Mouse (Mus musculus) retina, adult 2 months (tissue): ENCODE results near the gene Upb1.

Source experiments
- DNase-seq: peaks from one replicate; pipeline ENCODE4 v3.0.0-alpha.2; 2012; ENCODE audit warnings: low read depth, low spot score

Upb1 gene

GRCm38 (mm10) chr10:75424498-75424901 lies 23.6 kb downstream of the Upb1 start:
- no peak for DNase-seq

- DNase-seq, result no peak
Measured at GRCm38 (mm10) chr10:75428049-75429003, 27.4 kb downstream of the Upb1 start.

GRCm38 (mm10) chr10:75429004-75429380 lies 28.1 kb downstream of the Upb1 start:
- DNase-seq, result no peak

GRCm38 (mm10) chr10:75429522-75430146 lies 28.7 kb downstream of the Upb1 start:
- no peak for DNase-seq

- DNase-seq, result no peak
Measured at GRCm38 (mm10) chr10:75430147-75430537, 29.2 kb downstream of the Upb1 start.

- no peak for DNase-seq
Measured at GRCm38 (mm10) chr10:75430633-75431032, 29.7 kb downstream of the Upb1 start.

GRCm38 (mm10) chr10:75436604-75437217 lies 35.8 kb downstream of the Upb1 start:
- DNase-seq, result peak; percentile 71

- no peak for DNase-seq
Measured at GRCm38 (mm10) chr10:75437284-75437683, 36.4 kb downstream of the Upb1 start.

- DNase-seq, result no peak
Measured at GRCm38 (mm10) chr10:75438132-75438810, 37.4 kb downstream of the Upb1 start.

- DNase-seq, result peak; percentile 33
Measured at GRCm38 (mm10) chr10:75439211-75439811, 38.4 kb downstream of the Upb1 start.

GRCm38 (mm10) chr10:75440756-75441155 lies 39.8 kb downstream of the Upb1 start:
- DNase-seq, result no peak

GRCm38 (mm10) chr10:75441800-75442199 lies 40.9 kb downstream of the Upb1 start:
- no peak for DNase-seq

GRCm38 (mm10) chr10:75443017-75443416 lies 42.1 kb downstream of the Upb1 start:
- DNase-seq, result no peak

- DNase-seq, result peak; percentile 71
Measured at GRCm38 (mm10) chr10:75444111-75444826, 43.4 kb downstream of the Upb1 start.

- no peak for DNase-seq
Measured at GRCm38 (mm10) chr10:75445030-75445429, 44.1 kb downstream of the Upb1 start.

GRCm38 (mm10) chr10:75446501-75447083 lies 45.7 kb downstream of the Upb1 start:
- DNase-seq, result no peak

GRCm38 (mm10) chr10:75447489-75447888 lies 46.6 kb downstream of the Upb1 start:
- no peak for DNase-seq

- DNase-seq, result no peak
Measured at GRCm38 (mm10) chr10:75448806-75449420, 48.0 kb downstream of the Upb1 start.

GRCm38 (mm10) chr10:75450331-75450730 lies 49.4 kb downstream of the Upb1 start:
- DNase-seq, result no peak
